Mouse (Mus musculus): Measurements from ENCODE around the gene 5730596B20Rik. TPM values are rescaled to one million over a fixed set of nuclear protein-coding genes. Genes with fewer than 3 reads are reported as not detected.

Gene 5730596B20Rik
- total RNA-seq, 2 experiments from 2014 or later: not detected

DNA sequence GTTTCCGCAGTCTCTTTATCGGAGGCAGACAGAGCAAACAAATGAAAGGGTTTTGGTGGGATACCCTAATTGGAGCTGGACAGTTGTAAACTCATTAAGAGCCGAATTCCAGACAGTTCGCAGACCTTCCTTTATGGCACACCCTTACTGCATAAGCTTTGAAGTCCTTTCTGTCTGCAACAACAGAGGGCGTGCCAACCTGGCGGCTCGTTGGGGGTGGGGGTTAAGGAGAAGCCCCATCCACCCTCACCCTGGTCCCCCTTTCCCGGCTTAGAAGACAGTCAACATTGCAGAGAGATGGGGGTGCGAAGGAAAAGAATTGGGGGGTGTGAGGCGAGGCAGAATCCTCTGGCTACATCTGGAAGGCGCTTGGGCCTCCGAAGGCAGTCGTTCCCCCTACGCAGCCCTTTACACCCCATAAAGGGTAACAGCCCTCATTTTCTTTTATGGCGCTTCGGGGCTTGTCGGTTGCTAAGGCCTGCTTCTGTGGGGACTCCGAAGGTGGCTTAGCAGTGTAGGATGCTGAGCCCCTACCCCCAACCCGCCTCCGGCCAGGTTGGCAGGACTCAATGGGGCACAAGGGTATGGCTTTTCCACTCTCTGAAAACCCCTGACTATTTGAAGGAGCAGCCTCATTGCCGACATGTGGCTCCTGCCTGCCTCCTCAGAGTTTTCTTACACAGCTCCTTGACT, 44.8 kb downstream of the 5730596B20Rik start:
- ATAC-seq (replicated peaks; ENCODE audit: poor library complexity): no peak

DNA sequence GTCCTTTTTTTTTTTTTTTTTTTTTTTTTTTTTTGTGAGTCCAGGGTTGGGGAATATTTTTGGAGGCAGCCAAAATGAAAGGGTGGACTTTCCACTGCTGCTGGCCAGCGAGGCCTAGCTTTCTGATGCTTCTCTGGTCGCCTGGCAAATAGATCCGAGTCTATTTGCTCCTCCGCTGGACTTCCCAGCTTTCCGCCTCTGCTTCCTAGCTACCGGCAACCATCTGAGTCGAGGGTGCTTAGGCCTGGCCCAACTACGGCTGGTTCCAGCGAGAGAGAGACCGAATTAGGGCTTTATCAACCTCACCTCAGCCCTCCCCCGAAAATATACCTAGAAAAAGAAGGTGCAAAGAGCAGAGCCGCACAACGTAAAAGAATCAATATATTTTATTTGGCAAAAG, 45.4 kb downstream of the 5730596B20Rik start:
- ATAC-seq (replicated peaks; ENCODE audit: poor library complexity): no peak

DNA sequence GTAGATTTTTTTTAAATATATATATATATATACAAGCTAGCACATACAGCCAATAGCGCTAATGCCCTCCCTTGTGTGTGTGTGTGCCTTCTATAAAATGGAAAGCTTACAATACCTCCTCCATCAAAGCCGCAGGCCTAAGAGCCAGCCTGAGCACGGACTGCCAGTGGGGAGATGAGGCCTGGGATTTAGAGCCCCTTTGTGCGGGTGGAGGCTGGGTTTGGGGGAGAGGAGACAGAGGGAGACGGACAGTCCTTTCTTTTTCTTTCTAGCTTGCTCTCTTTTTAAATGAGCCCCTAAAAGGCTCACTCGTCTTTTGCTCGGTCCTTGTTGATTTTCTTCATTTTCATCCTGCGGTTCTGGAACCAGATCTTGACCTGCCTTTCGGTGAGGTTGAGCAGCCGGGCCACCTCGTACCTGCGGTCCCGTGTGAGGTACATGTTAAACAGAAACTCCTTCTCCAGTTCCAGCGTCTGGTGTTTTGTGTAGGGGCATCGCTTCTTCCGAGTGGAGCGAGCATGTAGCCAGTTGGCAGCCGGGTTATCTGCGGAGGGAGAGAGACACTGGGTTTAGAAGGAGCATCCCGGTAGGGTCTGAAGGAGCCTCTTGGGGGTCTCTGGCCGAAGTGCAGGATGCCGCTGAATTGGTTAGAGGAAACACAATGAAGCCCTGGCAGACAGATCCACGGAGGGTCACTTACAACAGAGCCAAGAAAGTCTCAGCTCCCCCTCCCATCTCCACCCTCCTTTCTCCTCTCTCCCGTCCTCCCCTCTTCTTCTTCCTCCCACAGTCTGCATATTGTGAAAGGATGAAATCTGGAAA, 46.9 kb downstream of the 5730596B20Rik start:
- no peak for ATAC-seq (replicated peaks; ENCODE audit: poor library complexity)

DNA sequence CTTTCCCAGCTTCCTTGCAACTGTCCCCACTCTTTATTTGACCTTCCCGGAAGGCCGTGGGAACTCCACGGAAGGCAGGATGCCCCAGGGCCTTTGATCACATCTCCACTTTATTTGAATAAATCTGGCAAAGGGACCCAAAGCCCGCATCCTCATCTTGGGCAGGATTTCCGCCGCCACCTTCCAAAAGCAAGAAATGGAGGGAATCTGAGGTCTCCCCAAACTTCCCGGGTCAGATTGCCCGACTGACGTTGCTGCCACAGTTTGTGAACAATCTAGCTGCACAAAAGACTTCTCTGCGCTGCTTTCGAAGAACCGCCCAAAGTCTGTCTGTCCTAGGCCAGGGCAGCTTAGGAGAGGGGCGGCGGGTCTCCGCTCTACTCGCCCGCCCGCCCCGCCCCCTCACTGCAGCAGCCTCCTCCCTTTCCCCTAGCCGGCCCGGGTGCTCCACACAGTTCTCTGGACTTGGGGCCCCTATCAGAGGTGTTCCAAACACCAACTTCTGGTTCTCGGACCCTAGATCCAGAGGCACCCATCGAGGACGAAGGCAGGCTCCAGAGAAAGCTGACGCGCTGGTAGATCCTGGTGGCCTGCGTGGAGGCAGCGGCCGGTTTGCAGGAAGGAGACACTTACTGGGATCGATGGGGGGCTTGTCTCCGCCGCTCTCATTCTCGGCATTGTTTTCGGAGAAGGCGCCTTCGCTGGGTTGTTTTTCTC, 47.8 kb downstream of the 5730596B20Rik start:
- no peak for ATAC-seq (replicated peaks; ENCODE audit: poor library complexity)

DNA sequence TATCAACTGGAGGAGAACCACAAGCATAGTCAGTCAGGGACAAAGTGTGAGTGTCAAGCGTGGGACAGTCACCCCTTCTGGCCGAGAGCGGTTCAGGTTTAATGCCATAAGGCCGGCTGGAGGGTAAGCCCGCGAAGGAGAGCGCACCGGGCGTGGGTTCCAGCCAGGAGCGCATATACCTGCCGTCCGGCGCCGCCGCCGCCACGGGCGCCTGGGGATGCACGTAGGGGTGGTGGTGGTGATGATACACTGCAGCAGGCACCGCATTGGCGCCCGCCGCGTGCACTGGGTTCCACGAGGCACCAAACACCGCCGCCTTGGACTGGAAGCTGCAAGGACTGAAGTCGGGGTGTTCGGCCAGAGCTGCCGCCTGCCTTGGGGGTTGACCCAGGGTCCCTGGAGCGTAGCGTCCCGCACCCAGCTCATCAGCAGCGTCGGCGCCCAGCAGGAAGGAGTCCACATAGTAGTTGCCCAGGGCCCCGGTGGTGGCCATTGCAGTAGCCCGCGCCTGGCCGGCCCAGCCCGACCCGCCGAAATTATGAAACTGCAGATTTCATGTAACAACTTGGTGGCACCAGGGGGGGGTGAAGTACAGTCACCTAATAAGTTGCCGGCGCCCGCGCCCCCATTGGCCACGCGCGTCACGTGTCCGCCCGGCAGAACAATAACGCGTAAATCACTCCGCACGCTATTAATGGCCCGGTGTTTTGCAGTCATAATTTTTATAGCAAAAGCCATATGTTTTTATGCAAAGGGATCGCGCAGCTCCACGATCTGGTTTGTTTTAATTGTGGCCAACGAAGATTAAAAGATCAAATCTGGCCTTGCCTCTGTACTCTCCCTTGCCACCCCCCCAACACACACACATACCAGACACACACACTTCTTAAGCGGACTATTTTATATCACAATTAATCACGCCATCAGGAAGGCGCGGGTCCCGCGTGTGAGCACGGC, 48.6 kb downstream of the 5730596B20Rik start:
- ATAC-seq (replicated peaks; ENCODE audit: poor library complexity): peak; percentile 47

DNA sequence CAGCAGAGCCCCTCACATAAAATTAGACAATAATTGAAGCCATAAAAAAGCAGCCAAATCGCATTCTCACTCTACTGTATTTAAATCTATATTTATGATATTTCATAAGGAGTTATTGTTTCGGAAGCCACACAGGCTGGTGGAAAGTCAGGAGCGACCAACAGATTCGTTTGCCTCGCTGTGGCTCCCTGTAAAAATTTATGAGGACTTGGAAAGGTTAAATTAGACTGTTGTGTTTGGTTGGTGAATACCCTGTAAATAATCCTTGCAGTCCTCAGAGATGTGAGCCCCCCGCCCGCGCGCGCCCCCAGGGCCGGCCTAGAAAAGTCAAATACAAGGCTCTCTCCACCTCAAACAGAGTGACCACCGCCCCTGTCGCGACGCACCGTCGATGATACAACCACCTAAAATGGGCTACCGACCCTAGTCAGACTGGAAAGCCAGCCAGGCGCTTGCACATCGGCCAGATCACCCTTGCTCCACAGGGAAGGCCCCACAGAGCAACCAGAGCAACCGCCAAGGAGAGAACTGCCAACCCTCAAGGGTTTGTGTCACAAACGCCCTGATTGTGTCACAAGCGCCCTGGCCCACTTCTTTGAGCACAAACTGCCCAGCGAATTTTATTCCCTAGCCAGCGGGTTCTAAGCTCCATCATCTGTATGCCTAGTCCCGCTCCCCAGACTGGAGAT, 49.4 kb downstream of the 5730596B20Rik start:
- no peak for ATAC-seq (replicated peaks; ENCODE audit: poor library complexity)

DNA sequence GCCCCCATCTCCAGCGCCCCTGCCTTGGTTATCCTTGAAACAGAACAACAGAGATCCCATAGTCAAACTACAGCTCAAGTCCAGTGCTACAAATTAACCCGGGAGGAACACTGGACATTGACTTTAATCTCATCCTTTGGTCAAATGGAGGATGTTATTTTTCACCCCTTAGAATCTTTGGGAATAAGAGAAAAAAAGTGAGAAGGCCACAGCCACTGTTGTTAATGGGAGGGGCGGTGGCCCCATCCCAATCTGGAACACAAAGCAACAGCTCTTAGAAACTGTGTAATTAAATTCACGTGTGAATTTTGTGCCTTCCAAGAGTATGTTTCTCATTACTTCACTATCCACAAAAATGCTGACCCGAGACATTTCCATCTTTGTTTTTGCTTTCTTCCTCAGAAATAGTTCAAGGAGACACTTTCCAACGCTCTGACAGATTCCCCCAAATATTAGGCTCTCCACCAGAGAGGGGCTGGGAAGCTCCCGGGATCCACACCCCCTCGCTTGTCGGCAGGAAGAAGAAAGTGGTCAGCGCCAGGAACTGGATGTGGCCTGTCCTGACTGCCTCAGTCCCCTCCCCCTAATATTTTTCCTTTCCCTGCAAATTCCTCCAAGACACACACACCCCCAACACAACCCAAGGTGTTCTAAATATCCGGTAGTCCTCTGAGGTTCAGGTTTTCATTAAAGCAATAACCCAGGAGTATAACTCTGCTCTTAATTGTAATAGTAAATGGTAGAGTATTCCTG, 50.3 kb downstream of the 5730596B20Rik start:
- no peak for ATAC-seq (replicated peaks; ENCODE audit: poor library complexity)

DNA sequence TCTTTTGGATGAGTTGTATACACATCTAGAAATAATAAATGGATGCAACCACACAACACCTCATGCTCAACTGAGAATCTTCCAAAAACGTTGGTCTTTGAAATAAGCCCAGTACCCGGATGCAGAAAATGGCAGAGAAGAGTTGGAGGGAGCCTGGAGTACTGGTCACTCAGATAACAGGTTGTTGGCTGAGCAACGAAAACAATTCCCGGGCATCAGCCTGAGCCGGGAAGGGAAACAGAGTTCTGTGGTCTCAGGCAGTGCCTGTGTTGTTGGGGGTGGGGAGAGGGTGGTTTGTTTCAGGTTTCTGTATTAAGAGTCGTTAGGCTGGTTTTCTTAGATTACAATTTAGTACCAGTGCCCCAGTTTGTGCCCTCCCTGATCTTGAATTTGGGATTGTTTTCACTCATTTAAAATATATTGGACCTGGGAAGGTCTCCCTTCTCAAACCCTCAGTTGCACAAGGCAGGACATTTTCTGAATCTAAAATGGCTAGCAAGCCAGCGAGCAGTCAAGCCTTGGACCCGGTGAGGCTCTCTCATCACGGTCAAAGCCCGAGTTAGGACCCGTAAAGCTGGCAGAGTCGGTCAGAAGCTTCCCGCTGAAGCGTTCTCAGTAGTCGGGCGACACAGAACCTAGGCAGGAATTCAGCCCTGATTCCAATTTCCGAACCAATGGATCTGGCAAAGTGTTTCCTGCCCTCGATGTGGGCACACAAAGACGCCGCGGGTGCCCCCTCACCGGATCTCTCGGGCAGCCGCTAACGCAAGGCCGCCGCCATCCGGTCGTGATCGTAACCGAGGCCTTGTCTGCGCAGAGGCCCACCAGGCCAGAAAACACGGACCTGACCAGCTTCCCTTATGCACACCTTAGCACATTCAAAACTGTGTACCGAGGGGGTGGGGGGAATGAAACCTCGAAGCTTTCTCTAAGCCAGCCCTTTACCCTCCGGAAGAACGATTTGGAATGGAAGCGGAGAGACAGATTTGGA, 51.5 kb downstream of the 5730596B20Rik start:
- peak; percentile 24 for ATAC-seq (replicated peaks; ENCODE audit: poor library complexity)

DNA sequence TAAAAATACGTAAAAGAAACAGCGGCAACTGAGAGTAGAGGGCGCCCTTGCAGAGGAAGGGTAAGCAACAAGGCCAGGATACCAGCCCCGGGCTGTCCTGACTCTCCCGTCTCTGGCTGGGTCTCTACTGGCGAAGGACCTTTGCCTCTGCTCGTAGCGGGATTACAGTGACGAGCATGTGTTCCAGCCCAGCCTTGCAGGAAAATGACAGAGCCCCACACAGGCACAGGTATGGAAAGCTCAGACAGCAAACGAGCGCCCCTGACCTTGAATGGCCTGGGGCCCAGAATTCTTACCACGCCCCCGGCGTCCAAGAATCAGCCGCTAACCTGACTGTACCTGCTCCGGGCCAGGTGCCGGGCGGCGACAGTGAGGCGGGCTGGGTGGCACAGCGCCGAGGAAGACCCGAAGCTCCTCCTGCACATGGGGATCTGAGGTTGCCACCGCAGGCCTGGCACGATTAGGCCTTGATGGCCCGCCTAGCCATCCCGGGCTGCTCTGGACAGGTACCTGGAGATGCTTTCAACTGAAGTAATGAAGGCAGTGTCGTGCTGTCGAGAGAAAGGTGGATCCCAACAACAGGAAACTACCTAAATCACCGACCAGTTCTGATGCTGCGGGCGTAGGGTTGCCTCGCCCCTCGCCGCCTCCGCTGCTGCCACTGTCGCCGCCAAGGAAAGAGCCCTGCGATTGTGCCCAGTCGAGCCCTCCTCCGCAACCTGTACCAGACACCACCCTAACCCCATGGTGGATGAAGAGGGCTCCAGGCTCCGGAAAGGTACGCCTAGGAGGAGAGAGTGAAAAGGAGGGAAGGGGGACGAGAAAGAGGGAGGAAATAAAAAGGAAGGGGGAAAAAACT, 52.5 kb downstream of the 5730596B20Rik start:
- 0 out of 2 replicates have a peak, but pooled peaks have one; percentile 18 for ATAC-seq (replicated peaks; ENCODE audit: poor library complexity)

Other genes with a start within 250 kb of the 5730596B20Rik start
- gene Skap2, start 164.9 kb upstream of the 5730596B20Rik start, total RNA-seq (2015): 96.8 and 103 TPM in 2 replicates
- 139 and 181 TPM in 2 replicates for gene Skap2, start 164.9 kb upstream of the 5730596B20Rik start, total RNA-seq (2017)
- gene Hoxa1, start 19.2 kb upstream of the 5730596B20Rik start, total RNA-seq (2015): 0.15 and 0.17 TPM in 2 replicates
- gene Hoxa1, start 19.2 kb upstream of the 5730596B20Rik start, total RNA-seq (2017): 0.10 TPM in 1 of 2 replicates, not detected in the other
- 0.86 TPM in 1 of 2 replicates, not detected in the other for gene Hoxa2, start 12.7 kb upstream of the 5730596B20Rik start, total RNA-seq (2015)
- gene Hoxa2, start 12.7 kb upstream of the 5730596B20Rik start, total RNA-seq (2017): 0.34 TPM in 1 of 2 replicates, not detected in the other
- 0.88 and 1.9 TPM in 2 replicates for gene Hoxa4, start 14.3 kb downstream of the 5730596B20Rik start, total RNA-seq (2015)
- 0.71 and 1.3 TPM in 2 replicates for gene Hoxa4, start 14.3 kb downstream of the 5730596B20Rik start, total RNA-seq (2017)
- 2.3 and 3.1 TPM in 2 replicates for gene Hoxa5, start 27.1 kb downstream of the 5730596B20Rik start, total RNA-seq (2015)
- 0.83 and 1.1 TPM in 2 replicates for gene Hoxa5, start 27.1 kb downstream of the 5730596B20Rik start, total RNA-seq (2017)
- 0.22 TPM in 1 of 2 replicates, not detected in the other for gene Hoxa6, start 31.2 kb downstream of the 5730596B20Rik start, total RNA-seq (2015)
- gene Hoxa6, start 31.2 kb downstream of the 5730596B20Rik start, total RNA-seq (2017): not detected in 2 replicates
- gene Hoxa3, start 35.8 kb downstream of the 5730596B20Rik start, total RNA-seq (2015): 0.59 and 2.1 TPM in 2 replicates
- 0.37 and 0.42 TPM in 2 replicates for gene Hoxa3, start 35.8 kb downstream of the 5730596B20Rik start, total RNA-seq (2017)
- not detected in 2 replicates for gene Gm28308, start 35.8 kb downstream of the 5730596B20Rik start, total RNA-seq (2015)
- 0.84 TPM in 1 of 2 replicates, not detected in the other for gene Gm28308, start 35.8 kb downstream of the 5730596B20Rik start, total RNA-seq (2017)
- gene Hoxa7, start 44.4 kb downstream of the 5730596B20Rik start, total RNA-seq (2015): 11.4 and 15.7 TPM in 2 replicates
- gene Hoxa7, start 44.4 kb downstream of the 5730596B20Rik start, total RNA-seq (2017): 5.5 and 8.2 TPM in 2 replicates
- gene Hoxa9, start 53.6 kb downstream of the 5730596B20Rik start, total RNA-seq (2015): 8.1 and 10.7 TPM in 2 replicates
- gene Hoxa9, start 53.6 kb downstream of the 5730596B20Rik start, total RNA-seq (2017): 23.4 and 24.9 TPM in 2 replicates
- gene Hoxa10, start 63.4 kb downstream of the 5730596B20Rik start, total RNA-seq (2015): 0.12 and 0.24 TPM in 2 replicates
- 0.30 TPM in 1 of 2 replicates, not detected in the other for gene Hoxa10, start 63.4 kb downstream of the 5730596B20Rik start, total RNA-seq (2017)
- gene Hoxa11, start 68.3 kb downstream of the 5730596B20Rik start, total RNA-seq (2015): not detected in 2 replicates
- 0.10 TPM in 1 of 2 replicates, not detected in the other for gene Hoxa11, start 68.3 kb downstream of the 5730596B20Rik start, total RNA-seq (2017)
- gene Hoxa13, start 83.4 kb downstream of the 5730596B20Rik start, total RNA-seq (2015): not detected in 2 replicates
- not detected in 2 replicates for gene Hoxa13, start 83.4 kb downstream of the 5730596B20Rik start, total RNA-seq (2017)
- gene Evx1, start 136.0 kb downstream of the 5730596B20Rik start, total RNA-seq (2015): not detected in 2 replicates
- not detected in 2 replicates for gene Evx1, start 136.0 kb downstream of the 5730596B20Rik start, total RNA-seq (2017)